Mouse (Mus musculus): ENCODE measurements around the gene Brip1. TPM values are rescaled to one million over a fixed set of nuclear protein-coding genes. Genes with fewer than 3 reads are reported as not detected.
"Not testable (repeated sequence)": the region's sequence is repeated elsewhere in the genome, so short reads cannot be mapped to it uniquely, and the experiment has no call there.

Gene Brip1
- polyA plus RNA-seq, 1 experiment = 3.0 TPM

GRCm38 (mm10) chr11:86200460-86201021 is 452 bp downstream of the Brip1 start:
- peaks cover 43% of the 10 kb centered on the region for H3K79me3 ChIP-seq (ENCODE audit: low read depth)
- H3K4me3 ChIP-seq (ENCODE audit: insufficient read depth, poor library complexity, severe bottlenecking) = peak overlapping the region; percentile 93
- TF ChIP-seq CTCF (IDR thresholded peaks at IDR 0.05; ENCODE audit: control insufficient read depth, insufficient read depth, insufficient read length) (no peak), CEBPB (IDR thresholded peaks at IDR 0.05; ENCODE audit: low read depth) (peak; percentile 40), MAX (IDR thresholded peaks at IDR 0.05) (no peak), MYOG (IDR thresholded peaks at IDR 0.05; ENCODE audit: control insufficient read depth, extremely low read depth, insufficient read length) (no peak), MYOD1 (IDR thresholded peaks at IDR 0.05; ENCODE audit: control insufficient read depth, insufficient read length, low read depth) (no peak)
- H3ac ChIP-seq (ENCODE audit: control insufficient read depth, insufficient read length, low read depth) = peak overlapping the region; percentile 48
- peaks cover 50% of the 10 kb centered on the region for H3K36me3 ChIP-seq (ENCODE audit: control insufficient read depth, insufficient read depth)
- no peaks in the 10 kb centered on the region for H3K27me3 ChIP-seq (ENCODE audit: control insufficient read depth, insufficient read depth, insufficient read length)
- H3K79me2 ChIP-seq (ENCODE audit: control insufficient read depth, insufficient read depth) = peaks cover 61% of the 10 kb centered on the region

- Histone ChIP-seq H3K27me3 (ENCODE audit: control insufficient read depth, insufficient read depth, insufficient read length) (no peaks in the 10 kb centered on the region), H3K4me3 (ENCODE audit: insufficient read depth, poor library complexity, severe bottlenecking) (peak overlapping the region; percentile 93), H3K36me3 (ENCODE audit: control insufficient read depth, insufficient read depth) (peaks cover 46% of the 10 kb centered on the region), H3K79me3 (ENCODE audit: low read depth) (peaks cover 40% of the 10 kb centered on the region), H3K79me2 (ENCODE audit: control insufficient read depth, insufficient read depth) (peaks cover 53% of the 10 kb centered on the region), H3ac (ENCODE audit: control insufficient read depth, insufficient read length, low read depth) (no peak overlapping the region)
- no peak for TF ChIP-seq MYOD1 (IDR thresholded peaks at IDR 0.05; ENCODE audit: control insufficient read depth, insufficient read length, low read depth)
- no peak for TF ChIP-seq MYOG (IDR thresholded peaks at IDR 0.05; ENCODE audit: control insufficient read depth, extremely low read depth, insufficient read length)
- TF ChIP-seq CTCF (IDR thresholded peaks at IDR 0.05; ENCODE audit: control insufficient read depth, insufficient read depth, insufficient read length) = no peak
- TF ChIP-seq CEBPB (IDR thresholded peaks at IDR 0.05; ENCODE audit: low read depth) = no peak
- no peak for TF ChIP-seq MAX (IDR thresholded peaks at IDR 0.05)
- no peak for TF ChIP-seq USF1 (IDR thresholded peaks at IDR 0.05; ENCODE audit: low read depth)
- no peak for TF ChIP-seq FOSL1 (IDR thresholded peaks at IDR 0.05; ENCODE audit: insufficient read depth, low read length, poor library complexity, severe bottlenecking)
Measured at GRCm38 (mm10) chr11:86199733-86200132, 1.3 kb downstream of the Brip1 start.

DNA sequence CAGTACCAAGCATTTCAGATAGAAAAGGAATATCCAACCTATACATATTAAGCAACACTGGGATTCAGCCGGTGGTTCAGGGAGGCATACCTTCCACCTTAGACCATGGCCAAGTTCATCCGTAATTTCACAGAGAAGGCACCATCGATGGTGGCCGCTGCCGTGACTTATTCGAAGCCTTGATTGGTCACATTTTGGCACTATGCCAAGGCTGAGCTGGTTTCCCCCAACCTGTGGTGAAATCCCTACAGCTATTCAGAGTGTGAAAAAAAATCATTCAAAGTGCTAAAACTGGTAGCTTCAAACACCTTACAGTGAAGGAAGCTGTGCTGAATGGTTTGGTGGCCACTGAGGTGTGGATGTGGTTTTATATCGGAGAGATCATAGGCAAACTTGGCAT is 15.8 kb downstream of the Brip1 start:
- H3K79me3 ChIP-seq (ENCODE audit: low read depth); H3K4me3 ChIP-seq (ENCODE audit: insufficient read depth, poor library complexity, severe bottlenecking): not testable (repeated sequence)

GRCm38 (mm10) chr11:86175833-86176232 is 25.2 kb downstream of the Brip1 start:
- H3K36me3 ChIP-seq (ENCODE audit: control insufficient read depth, insufficient read depth) = peaks cover 4% of the 10 kb centered on the region
- no peaks in the 10 kb centered on the region for H3K79me2 ChIP-seq (ENCODE audit: control insufficient read depth, insufficient read depth)
- TF ChIP-seq CEBPB (IDR thresholded peaks at IDR 0.05; ENCODE audit: low read depth) (no peak), MAX (IDR thresholded peaks at IDR 0.05) (no peak), USF1 (IDR thresholded peaks at IDR 0.05; ENCODE audit: low read depth) (no peak), MYOD1 (IDR thresholded peaks at IDR 0.05; ENCODE audit: control insufficient read depth, insufficient read length, low read depth) (no peak), FOSL1 (IDR thresholded peaks at IDR 0.05; ENCODE audit: insufficient read depth, low read length, poor library complexity, severe bottlenecking) (no peak), CTCF (IDR thresholded peaks at IDR 0.05; ENCODE audit: control insufficient read depth, insufficient read depth, insufficient read length) (no peak), MYOG (IDR thresholded peaks at IDR 0.05; ENCODE audit: control insufficient read depth, extremely low read depth, insufficient read length) (no peak)

More for the DNA sequence above, 15.8 kb downstream of the Brip1 start:
- peaks cover 33% of the 10 kb centered on the region for H3K36me3 ChIP-seq (ENCODE audit: control insufficient read depth, insufficient read depth)
- not testable (repeated sequence) for H3K27me3 ChIP-seq (ENCODE audit: control insufficient read depth, insufficient read depth, insufficient read length); H3ac ChIP-seq (ENCODE audit: control insufficient read depth, insufficient read length, low read depth); H3K79me2 ChIP-seq (ENCODE audit: control insufficient read depth, insufficient read depth)

DNA sequence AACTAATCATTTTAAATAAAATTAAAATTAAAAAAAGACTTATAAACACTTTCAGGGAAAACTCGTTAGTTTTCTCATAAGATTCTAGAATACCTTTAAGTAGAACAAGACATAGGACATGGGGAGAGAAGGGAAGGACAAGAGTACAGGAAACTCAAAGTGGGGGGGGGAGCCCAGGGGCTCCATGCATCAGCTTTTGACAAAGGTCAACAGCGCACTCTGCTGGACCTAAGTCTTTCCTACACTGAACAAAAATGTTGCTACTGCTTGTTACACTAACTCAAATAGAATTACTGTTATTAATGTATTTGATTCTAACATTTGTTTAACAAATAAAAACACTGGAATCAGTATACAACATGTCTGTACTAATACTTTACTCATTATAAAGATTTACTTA is 26.8 kb downstream of the Brip1 start:
- H3K4me3 ChIP-seq (ENCODE audit: insufficient read depth, poor library complexity, severe bottlenecking) = no peak overlapping the region
- TF ChIP-seq MYOD1 (IDR thresholded peaks at IDR 0.05; ENCODE audit: control insufficient read depth, insufficient read length, low read depth) (no peak), FOSL1 (IDR thresholded peaks at IDR 0.05; ENCODE audit: insufficient read depth, low read length, poor library complexity, severe bottlenecking) (no peak), MAX (IDR thresholded peaks at IDR 0.05) (no peak), USF1 (IDR thresholded peaks at IDR 0.05; ENCODE audit: low read depth) (no peak), CEBPB (IDR thresholded peaks at IDR 0.05; ENCODE audit: low read depth) (no peak), CTCF (IDR thresholded peaks at IDR 0.05; ENCODE audit: control insufficient read depth, insufficient read depth, insufficient read length) (no peak), MYOG (IDR thresholded peaks at IDR 0.05; ENCODE audit: control insufficient read depth, extremely low read depth, insufficient read length) (no peak)
- no peak overlapping the region for H3ac ChIP-seq (ENCODE audit: control insufficient read depth, insufficient read length, low read depth)
- no peaks in the 10 kb centered on the region for H3K79me3 ChIP-seq (ENCODE audit: low read depth)
- peaks cover 4% of the 10 kb centered on the region for H3K36me3 ChIP-seq (ENCODE audit: control insufficient read depth, insufficient read depth)
- no peaks in the 10 kb centered on the region for H3K27me3 ChIP-seq (ENCODE audit: control insufficient read depth, insufficient read depth, insufficient read length)
- no peaks in the 10 kb centered on the region for H3K79me2 ChIP-seq (ENCODE audit: control insufficient read depth, insufficient read depth)

More at GRCm38 (mm10) chr11:86175833-86176232, 25.2 kb downstream of the Brip1 start:
- no peaks in the 10 kb centered on the region for H3K27me3 ChIP-seq (ENCODE audit: control insufficient read depth, insufficient read depth, insufficient read length)
- no peaks in the 10 kb centered on the region for H3K79me3 ChIP-seq (ENCODE audit: low read depth)
- H3K4me3 ChIP-seq (ENCODE audit: insufficient read depth, poor library complexity, severe bottlenecking) = no peak overlapping the region
- no peak overlapping the region for H3ac ChIP-seq (ENCODE audit: control insufficient read depth, insufficient read length, low read depth)

DNA sequence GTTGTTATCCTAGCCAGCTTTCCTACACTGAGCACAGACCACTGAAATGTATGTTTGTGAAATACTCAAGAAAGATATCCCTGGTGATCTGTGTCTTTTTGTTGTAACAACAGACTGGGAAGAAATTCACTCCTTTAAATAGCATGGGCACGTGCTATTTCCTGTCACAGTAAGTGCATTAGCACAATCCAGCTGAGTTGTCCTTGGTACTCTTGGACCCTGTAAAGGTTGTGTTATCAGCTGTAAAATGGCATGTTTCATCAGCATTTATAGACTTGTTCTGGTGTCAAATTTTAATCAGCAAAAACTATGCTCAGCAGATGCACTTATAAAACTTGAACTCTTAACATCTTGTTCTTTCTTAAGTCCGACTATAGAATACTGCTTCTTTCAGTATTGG is 30.2 kb downstream of the Brip1 start:
- Histone ChIP-seq H3K27me3 (ENCODE audit: control insufficient read depth, insufficient read depth, insufficient read length) (no peaks in the 10 kb centered on the region), H3K79me2 (ENCODE audit: control insufficient read depth, insufficient read depth) (no peaks in the 10 kb centered on the region), H3K79me3 (ENCODE audit: low read depth) (no peaks in the 10 kb centered on the region), H3K36me3 (ENCODE audit: control insufficient read depth, insufficient read depth) (peaks cover 10% of the 10 kb centered on the region), H3ac (ENCODE audit: control insufficient read depth, insufficient read length, low read depth) (no peak overlapping the region), H3K4me3 (ENCODE audit: insufficient read depth, poor library complexity, severe bottlenecking) (no peak overlapping the region)
- no peak for TF ChIP-seq USF1 (IDR thresholded peaks at IDR 0.05; ENCODE audit: low read depth)
- no peak for TF ChIP-seq MAX (IDR thresholded peaks at IDR 0.05)
- no peak for TF ChIP-seq CTCF (IDR thresholded peaks at IDR 0.05; ENCODE audit: control insufficient read depth, insufficient read depth, insufficient read length)
